Mouse (Mus musculus): ENCODE data around the gene Bpi.

The Bpi gene

GRCm38 (mm10) chr2:158283771-158284170 is 25.9 kb downstream of the Bpi start:
- DNase-seq (ENCODE audit: low read depth in 2 of 2, low spot score in 2 of 2): no peak

GRCm38 (mm10) chr2:158284571-158284970 is 26.7 kb downstream of the Bpi start:
- peak; percentile 40 to 57 for DNase-seq (ENCODE audit: low read depth in 2 of 2, low spot score in 2 of 2)

GRCm38 (mm10) chr2:158285655-158286054 is 27.8 kb downstream of the Bpi start:
- DNase-seq (ENCODE audit: low read depth in 2 of 2, low spot score in 2 of 2): no peak

GRCm38 (mm10) chr2:158295700-158296099 is 37.8 kb downstream of the Bpi start:
- no peak for DNase-seq (ENCODE audit: low read depth in 2 of 2, low spot score in 2 of 2)

GRCm38 (mm10) chr2:158299203-158299602 is 41.3 kb downstream of the Bpi start:
- DNase-seq (ENCODE audit: low read depth in 2 of 2, low spot score in 2 of 2): no peak

- DNase-seq (ENCODE audit: low read depth in 2 of 2, low spot score in 2 of 2): no peak
These were observed 41.8 kb downstream of the Bpi start for GRCm38 (mm10) chr2:158299731-158300130.

GRCm38 (mm10) chr2:158302807-158303206 is 44.9 kb downstream of the Bpi start:
- DNase-seq (ENCODE audit: low read depth in 2 of 2, low spot score in 2 of 2): no peak

- DNase-seq (ENCODE audit: low read depth in 2 of 2, low spot score in 2 of 2): no peak
These were observed 48.2 kb downstream of the Bpi start, which contains the start of gene Lbp for GRCm38 (mm10) chr2:158305948-158306695. TSS of gene Lbp (plus strand) at chr2:158306493.

GRCm38 (mm10) chr2:158306696-158307049 is 48.8 kb downstream of the Bpi start:
- no peak for DNase-seq (ENCODE audit: low read depth in 2 of 2, low spot score in 2 of 2)

GRCm38 (mm10) chr2:158308276-158308675 is 50.4 kb downstream of the Bpi start:
- DNase-seq (ENCODE audit: low read depth in 2 of 2, low spot score in 2 of 2): no peak

- no peak for DNase-seq (ENCODE audit: low read depth in 2 of 2, low spot score in 2 of 2)
These were observed 55.2 kb downstream of the Bpi start for GRCm38 (mm10) chr2:158313089-158313488.

- peak; percentile 15 to 30 for DNase-seq (ENCODE audit: low read depth in 2 of 2, low spot score in 2 of 2)
These were observed 58.5 kb downstream of the Bpi start for GRCm38 (mm10) chr2:158316371-158316770.

- peak; percentile 16 to 23 for DNase-seq (ENCODE audit: low read depth in 2 of 2, low spot score in 2 of 2)
These were observed 59.1 kb downstream of the Bpi start for GRCm38 (mm10) chr2:158317026-158317425.

GRCm38 (mm10) chr2:158321596-158321995 is 63.7 kb downstream of the Bpi start:
- DNase-seq (ENCODE audit: low read depth in 2 of 2, low spot score in 2 of 2): no peak

GRCm38 (mm10) chr2:158322845-158323244 is 65.0 kb downstream of the Bpi start:
- DNase-seq (ENCODE audit: low read depth in 2 of 2, low spot score in 2 of 2): peak; percentile 13 to 32

- no peak for DNase-seq (ENCODE audit: low read depth in 2 of 2, low spot score in 2 of 2)
These were observed 66.8 kb downstream of the Bpi start for GRCm38 (mm10) chr2:158324531-158325190.

GRCm38 (mm10) chr2:158325609-158326008 is 67.7 kb downstream of the Bpi start:
- DNase-seq (ENCODE audit: low read depth in 2 of 2, low spot score in 2 of 2): no peak

All from CD8-positive naive resting alpha-beta T cell, adult 2 months (primary cell).